Mouse (Mus musculus): ENCODE results near the gene Ttf2. TPM values are rescaled to one million over a fixed set of nuclear protein-coding genes. Genes with fewer than 3 reads are reported as not detected.
A peak's percentile ranks its signal among the peaks of the same experiment; 100 is the strongest.

Gene Ttf2
- polyA plus RNA-seq, 1 experiment from 2014 or later, result 17.3 TPM

DNA sequence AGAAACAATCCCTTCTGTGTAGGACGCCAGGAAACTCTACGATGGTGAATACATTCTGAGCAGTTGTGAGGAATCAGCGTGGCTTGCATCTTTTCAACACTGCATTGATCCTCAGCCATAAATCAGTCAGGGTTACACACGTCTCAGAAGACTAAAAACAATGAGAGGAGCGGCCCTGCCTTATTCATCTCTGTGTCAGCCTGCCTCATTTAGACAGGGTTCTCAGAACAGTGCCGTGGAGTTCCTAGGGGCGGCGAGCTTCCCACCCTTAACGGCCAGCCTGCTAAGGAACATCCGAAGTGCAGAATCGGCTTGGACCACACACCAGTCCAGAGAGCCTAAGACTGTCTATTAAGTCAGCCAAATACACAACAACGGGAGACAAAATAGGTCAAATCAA is 20.0 kb upstream of the Ttf2 start:
- no peak for DNase-seq (ENCODE audit: low spot score)

- DNase-seq (ENCODE audit: low spot score), result no peak
Observed at GRCm38 (mm10) chr3:100979290-100979689, 9.8 kb upstream of the Ttf2 start.

GRCm38 (mm10) chr3:100973906-100974305 is 4.4 kb upstream of the Ttf2 start:
- peak; percentile 66 for DNase-seq (ENCODE audit: low spot score)

DNA sequence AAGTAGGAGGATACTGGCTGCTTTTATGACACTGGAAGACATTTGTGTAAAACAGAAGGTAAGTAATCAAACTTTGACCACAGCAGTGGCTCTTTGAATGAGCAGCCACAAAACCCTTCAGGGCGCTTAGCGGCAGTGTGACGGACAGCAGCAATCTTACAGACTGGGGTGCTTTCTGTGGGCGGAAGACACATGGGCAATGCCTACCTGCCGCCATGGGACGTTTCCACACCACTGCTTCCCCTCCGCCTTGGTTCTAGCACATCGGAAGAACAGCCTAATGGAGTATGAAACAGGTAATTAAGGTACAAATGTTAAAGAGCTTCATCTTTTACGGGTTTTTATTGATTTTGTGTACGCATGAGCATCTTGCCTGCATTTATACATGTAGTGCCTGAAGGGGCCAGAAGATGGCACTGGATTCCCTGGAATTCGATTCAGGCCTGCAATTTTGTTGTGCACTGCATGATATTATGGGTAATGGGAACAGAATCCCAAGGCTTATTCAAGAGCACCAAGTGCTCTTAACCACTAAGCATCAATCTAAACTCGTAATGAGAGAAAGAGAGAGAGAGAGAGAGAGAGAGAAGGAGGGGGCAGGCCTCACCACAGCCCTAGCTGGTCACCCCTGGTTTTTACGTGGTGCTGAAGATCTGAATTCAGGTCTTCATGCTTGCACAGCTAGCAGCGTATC is 5.5 kb downstream of the Ttf2 start:
- DNase-seq (ENCODE audit: low spot score), result peak; percentile 42

GRCm38 (mm10) chr3:100961501-100961900 is 8.0 kb downstream of the Ttf2 start:
- no peak for DNase-seq (ENCODE audit: low spot score)

- DNase-seq (ENCODE audit: low spot score), result no peak
Observed at GRCm38 (mm10) chr3:100961007-100961406, 8.5 kb downstream of the Ttf2 start.

GRCm38 (mm10) chr3:100954616-100955015 is 14.8 kb downstream of the Ttf2 start:
- DNase-seq (ENCODE audit: low spot score), result no peak

DNA sequence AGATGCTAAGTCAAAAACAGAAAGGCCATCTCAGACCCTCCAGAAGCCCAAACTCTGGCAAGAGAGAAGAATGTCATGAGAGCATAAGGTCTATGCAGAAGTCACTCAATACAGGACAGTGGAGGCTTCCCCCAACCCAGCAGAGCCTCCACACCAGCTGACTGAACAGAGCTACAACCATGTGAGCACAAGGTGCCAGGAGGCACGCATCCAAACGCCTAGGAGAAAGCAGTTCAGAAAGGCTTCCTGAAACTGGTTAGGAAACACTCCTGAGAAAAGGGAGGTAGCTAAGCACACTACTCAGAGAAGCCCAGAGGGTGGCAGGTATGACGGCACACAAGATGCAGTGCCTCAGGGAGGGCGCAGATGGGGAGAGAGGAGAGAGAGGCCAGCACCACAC is 17.9 kb downstream of the Ttf2 start:
- DNase-seq (ENCODE audit: low spot score), result no peak

DNA sequence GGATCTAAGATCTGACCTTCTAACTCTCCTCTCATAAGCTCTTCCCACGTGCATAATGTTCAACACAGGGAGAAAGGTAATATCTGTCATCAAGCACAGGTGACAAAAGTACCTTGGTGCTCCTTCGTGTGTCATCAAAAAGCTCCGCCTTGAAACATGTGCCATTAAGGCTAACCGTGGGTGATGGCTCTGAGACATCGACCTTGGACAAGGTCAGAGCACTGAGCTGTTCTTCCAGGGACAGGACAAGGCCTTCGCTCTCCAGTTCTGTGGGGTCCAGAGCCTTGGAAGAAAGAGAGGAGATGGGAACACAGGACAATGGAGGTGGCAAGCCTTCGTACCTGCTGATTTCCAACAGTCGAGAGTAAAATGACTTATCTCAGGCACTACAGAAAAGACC is 22.2 kb downstream of the Ttf2 start:
- no peak for DNase-seq (ENCODE audit: low spot score)

DNA sequence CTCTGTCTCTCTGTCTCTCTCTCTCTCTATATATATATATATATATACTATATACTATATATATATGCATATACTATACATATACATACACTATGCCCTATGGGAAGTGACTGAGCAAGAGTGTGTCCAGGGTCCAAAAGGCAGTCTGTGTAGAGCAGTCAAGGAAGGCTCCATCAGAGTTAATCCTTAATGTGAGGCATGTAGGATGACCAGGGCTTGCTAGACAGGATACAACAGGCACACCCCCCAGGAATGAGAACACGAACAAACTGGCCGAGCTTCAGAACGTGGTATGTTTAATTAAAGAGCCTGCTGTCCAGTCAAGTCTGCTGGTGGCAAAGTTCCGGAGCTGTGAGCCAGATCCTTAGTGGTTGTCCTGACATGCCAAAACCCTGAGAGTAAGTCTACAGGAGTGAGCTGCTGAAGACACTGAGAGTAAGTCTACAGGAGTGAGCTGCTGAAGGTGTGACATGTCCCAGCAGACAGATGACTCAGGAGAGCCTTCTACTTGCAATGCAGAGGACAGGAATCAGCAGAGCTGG is 28.9 kb downstream of the Ttf2 start:
- no peak for DNase-seq (ENCODE audit: low spot score)

DNA sequence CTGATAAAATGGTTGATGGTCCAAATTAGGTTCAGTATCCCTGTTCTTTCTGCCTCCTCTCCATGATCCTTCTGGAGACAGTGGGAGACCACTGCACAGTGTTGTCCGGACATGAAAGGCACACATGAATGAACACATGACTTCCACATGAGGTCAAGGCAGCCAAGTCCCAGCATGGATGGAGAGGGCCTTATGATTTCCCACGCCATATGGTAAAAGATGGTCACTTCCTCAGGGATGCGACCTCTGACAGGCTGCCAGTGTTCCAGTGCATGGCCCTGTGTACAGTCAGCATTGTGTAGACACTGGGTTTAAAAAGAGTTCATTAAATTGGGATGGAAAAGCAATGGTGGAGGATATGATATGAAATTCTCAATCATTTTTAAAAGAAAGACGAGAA is 31.3 kb downstream of the Ttf2 start:
- no peak for DNase-seq (ENCODE audit: low spot score)

GRCm38 (mm10) chr3:100936201-100936600 is 33.3 kb downstream of the Ttf2 start:
- no peak for DNase-seq (ENCODE audit: low spot score)

- no peak for DNase-seq (ENCODE audit: low spot score)
Observed at GRCm38 (mm10) chr3:100935521-100935920, 33.9 kb downstream of the Ttf2 start.

DNA sequence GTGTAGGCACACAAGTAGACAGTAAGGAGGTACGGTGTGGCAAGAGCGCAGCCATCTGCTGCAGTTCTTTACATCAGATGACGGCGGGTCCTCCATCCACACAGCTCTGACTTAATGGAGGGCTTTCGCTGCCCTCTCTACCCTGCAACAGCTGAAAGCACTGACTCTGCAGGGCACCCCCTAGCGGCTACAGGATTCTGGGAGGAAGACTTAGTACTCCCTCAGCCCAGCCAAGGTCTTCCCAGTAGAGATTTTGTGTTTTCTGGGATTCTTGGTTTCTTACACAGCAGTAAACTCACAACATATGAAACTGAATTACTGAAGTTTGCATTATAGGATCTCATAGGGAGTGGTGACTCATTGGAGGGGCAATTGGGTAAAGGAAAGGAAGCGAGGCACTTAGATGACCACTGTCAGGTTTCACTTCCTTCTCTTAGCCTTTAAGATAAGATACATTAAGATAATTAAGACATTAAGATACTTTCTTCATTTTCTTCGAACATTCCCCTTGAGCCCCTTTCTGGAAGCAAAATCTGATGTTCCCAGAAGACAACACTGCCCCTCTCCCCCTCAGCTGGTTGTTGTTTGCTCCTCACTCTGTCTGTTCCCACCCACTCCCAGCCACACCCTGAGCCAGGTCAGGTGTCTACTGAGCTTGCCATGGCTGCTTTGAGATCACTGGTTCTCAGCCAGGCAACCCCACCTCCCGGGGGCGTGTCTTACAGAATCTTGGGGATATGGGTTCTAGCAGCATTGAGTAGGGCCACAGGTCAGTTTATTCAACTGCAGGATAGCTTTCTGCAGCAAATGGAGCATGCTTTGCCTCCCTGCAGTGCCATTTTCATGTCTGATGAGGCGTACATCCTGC is 37.2 kb downstream of the Ttf2 start:
- DNase-seq (ENCODE audit: low spot score), result peak; percentile 34

DNA sequence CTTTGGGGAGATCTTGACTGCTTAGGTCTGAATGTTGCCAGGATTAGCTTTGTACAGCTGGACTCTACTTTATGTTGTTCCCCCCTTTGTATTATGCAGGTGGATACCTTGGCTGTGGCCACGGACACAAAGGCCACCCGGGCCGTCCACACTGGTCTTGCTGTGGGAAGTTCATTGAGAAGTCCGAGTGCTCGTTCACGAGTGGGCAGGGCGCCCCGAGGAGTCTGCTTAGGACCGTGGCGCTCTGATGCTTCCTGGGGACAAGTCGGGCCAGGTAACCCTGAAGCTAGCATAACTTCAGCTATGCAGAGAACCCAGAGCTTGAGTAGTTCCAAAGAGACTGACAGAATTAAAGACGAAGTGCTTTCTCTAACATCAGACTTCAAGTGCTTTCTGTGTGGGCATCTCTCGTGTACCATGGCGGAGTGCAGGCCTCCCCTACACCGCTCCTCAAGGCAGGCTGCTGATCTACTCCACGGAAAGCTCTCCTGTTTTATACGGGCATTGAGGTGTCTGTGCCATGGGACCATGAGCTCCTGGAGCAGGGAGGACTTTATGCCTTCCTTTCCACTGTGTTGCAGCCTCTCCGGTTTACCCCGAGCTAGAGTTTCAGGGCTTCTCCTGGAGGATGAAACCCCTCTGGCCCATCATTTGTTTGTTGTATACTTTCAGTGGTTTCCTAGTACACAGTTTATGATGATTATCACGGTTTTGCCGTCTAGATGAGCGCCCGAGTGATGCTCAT is 38.0 kb downstream of the Ttf2 start:
- no peak for DNase-seq (ENCODE audit: low spot score)

- DNase-seq (ENCODE audit: low spot score), result no peak
Observed at GRCm38 (mm10) chr3:100925176-100925575, 44.3 kb downstream of the Ttf2 start.

- DNase-seq (ENCODE audit: low spot score), result no peak
Observed at GRCm38 (mm10) chr3:100924065-100924732, 45.3 kb downstream of the Ttf2 start.

DNA sequence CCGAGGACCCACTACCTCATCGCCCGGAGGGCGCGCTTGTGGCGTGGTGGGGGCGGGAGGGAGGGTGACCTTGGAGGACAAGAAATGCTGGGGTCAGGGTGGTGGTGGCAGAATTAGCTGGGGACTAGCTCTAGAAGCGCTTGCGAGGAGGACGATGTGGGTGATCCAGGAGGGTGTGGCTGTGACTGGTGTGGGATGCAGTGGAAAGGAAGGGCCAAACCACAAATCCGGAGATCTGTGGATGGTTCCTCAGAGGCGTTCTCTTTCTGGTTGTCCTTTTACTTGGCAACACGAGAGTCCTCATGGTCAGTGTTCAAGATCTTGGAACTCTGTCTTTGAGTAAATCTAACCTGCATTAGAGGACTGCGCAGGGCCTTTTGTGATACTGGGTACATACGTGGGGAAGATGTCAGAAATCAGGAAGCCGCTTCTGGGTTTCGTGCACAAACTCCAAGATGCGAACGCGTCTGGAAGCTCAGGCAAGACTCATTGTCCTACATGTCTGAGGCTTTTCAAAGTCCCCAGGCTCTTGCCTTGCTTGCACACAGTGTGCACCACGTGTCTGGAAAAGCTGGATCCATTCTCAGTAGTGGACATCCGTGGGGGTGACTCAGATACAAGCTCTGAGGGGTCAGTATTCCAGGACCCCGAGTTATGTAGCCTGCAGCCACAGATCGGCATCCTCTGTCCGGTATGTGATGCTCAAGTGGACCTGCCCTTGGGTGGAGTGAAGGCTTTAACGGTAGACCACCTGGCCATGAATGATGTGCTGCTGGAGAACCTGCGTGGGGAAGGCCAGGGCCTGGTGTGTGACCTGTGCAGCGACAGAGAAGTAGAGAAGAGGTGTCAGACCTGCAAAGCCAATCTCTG is 46.7 kb downstream of the Ttf2 start:
- peak; percentile 23 for DNase-seq (ENCODE audit: low spot score)

GRCm38 (mm10) chr3:100921825-100922505 is 47.5 kb downstream of the Ttf2 start, which contains the start of gene Trim45:
Gene Trim45 (plus strand): TSS chr3:100922202.
- peak; percentile 98 for DNase-seq (ENCODE audit: low spot score)

Data from thymus, postnatal 0 days (tissue).